Mouse (Mus musculus) liver, embryonic 13.5 days (tissue): Measurements from ENCODE around the gene Olfr1412. TPM values are rescaled to one million over a fixed set of nuclear protein-coding genes. Genes with fewer than 3 reads are reported as not detected.

ENCODE experiments used
- ATAC-seq: fragments of 200-750 bp; cut with Nextera tagmentation; 2 replicates; pipeline ENCODE4 v1.8.0; 2017; ENCODE audit warnings: low read depth, mild to moderate bottlenecking, moderate number of reproducible peaks, moderate library complexity
- DNase-seq: peaks from one replicate; pipeline ENCODE4 v3.0.0; 2022
- H3K27ac ChIP-seq: fragments of 300-500 bp; sonication (generic); 2 replicates; pipeline ENCODE4 v1.5.1; 2015; ENCODE audit warnings: moderate library complexity, mild to moderate bottlenecking, inconsistent platforms
- H3K27me3 ChIP-seq: fragments of 300-500 bp; sonication (generic); 2 replicates; pipeline ENCODE4 v1.6.1; 2015; ENCODE audit warnings: mild to moderate bottlenecking, inconsistent platforms
- H3K36me3 ChIP-seq: fragments of 300-500 bp; sonication (generic); 2 replicates; pipeline ENCODE4 v1.6.1; 2015; ENCODE audit warnings: mild to moderate bottlenecking, inconsistent platforms
- H3K4me1 ChIP-seq: fragments of 300-500 bp; sonication (generic); replicated peaks from 2 replicates; pipeline ENCODE4 v1.6.1; 2015; ENCODE audit warnings: inconsistent platforms
- H3K4me2 ChIP-seq: fragments of 300-500 bp; sonication (generic); 2 replicates; pipeline ENCODE4 v1.6.1; 2015; ENCODE audit warnings: inconsistent platforms, mild to moderate bottlenecking, moderate library complexity
- H3K4me3 ChIP-seq: fragments of 300-500 bp; sonication (generic); replicated peaks from 2 replicates; pipeline ENCODE4 v1.5.1; 2015; ENCODE audit warnings: mild to moderate bottlenecking, inconsistent platforms
- H3K9ac ChIP-seq: fragments of 300-500 bp; sonication (generic); 2 replicates; pipeline ENCODE4 v1.6.1; 2015; ENCODE audit warnings: mild to moderate bottlenecking, inconsistent platforms
- H3K9me3 ChIP-seq: fragments of 300-500 bp; sonication (generic); replicated peaks from 2 replicates; pipeline ENCODE4 v1.6.1; 2016; ENCODE audit warnings: inconsistent platforms
- WGBS: fragments of 180-500 bp; shearing (Covaris S2); methylation state at CpG from one replicate; pipeline ENCODE4 v1.1.7; 2015; ENCODE audit not compliant: insufficient replicate concordance; 5-methylcytosine and 5-hydroxymethylcytosine counted together
- polyA plus RNA-seq: library from polyadenylated mRNA; unstranded; fragments of >200 nt; fragmentation: Nextera tagmentation; extraction: Ambion mirVana; gene quantifications from 2 replicates; pipeline ENCODE4 v1.2.1, GENCODE M21; 2015

The Olfr1412 gene
- polyA plus RNA-seq: not detected in 2 replicates

- Histone ChIP-seq H3K4me1 (no peaks in the 10 kb centered on the region), H3K4me3 (no peak within 1 kb of the TSS), H3K27ac (no peak within 1 kb of the TSS), H3K4me2 (no peak within 1 kb of the TSS), H3K9me3 (no peaks in the 10 kb centered on the region), H3K9ac (no peak within 1 kb of the TSS), H3K27me3 (no peaks in the 10 kb centered on the region), H3K36me3 (no peaks in the 10 kb centered on the region)
- no peak for ATAC-seq
- 92% methylated on average over 2 of the region's 2 CpGs for WGBS
- no peak for DNase-seq
These were observed at the start of gene Olfr1412 for GRCm38 (mm10) chr1:92585479-92585878. TSS of gene Olfr1412 (plus strand) at chr1:92585779.

GRCm38 (mm10) chr1:92536972-92537371 lies 48.6 kb upstream of the Olfr1412 start:
- Histone ChIP-seq H3K9me3 (no peaks in the 10 kb centered on the region), H3K27me3 (no peaks in the 10 kb centered on the region), H3K4me1 (no peaks in the 10 kb centered on the region), H3K36me3 (no peaks in the 10 kb centered on the region), H3K4me3 (no peak overlapping the region), H3K4me2 (no peak overlapping the region), H3K9ac (no peak overlapping the region), H3K27ac (no peak overlapping the region)
- WGBS: 32% methylated on average over 5 of the region's 5 CpGs
- no peak for ATAC-seq
- DNase-seq: no peak

GRCm38 (mm10) chr1:92539071-92539470 lies 46.5 kb upstream of the Olfr1412 start:
- H3K9ac ChIP-seq: no peak overlapping the region
- no peaks in the 10 kb centered on the region for H3K36me3 ChIP-seq
- 33% methylated on average over 2 of the region's 2 CpGs for WGBS
- no peak overlapping the region for H3K27ac ChIP-seq
- ATAC-seq (no peak), DNase-seq (no peak)
- H3K9me3 ChIP-seq: no peaks in the 10 kb centered on the region
- no peak overlapping the region for H3K4me3 ChIP-seq
- no peaks in the 10 kb centered on the region for H3K4me1 ChIP-seq
- H3K27me3 ChIP-seq: no peaks in the 10 kb centered on the region
- no peak overlapping the region for H3K4me2 ChIP-seq

- no peaks in the 10 kb centered on the region for H3K36me3 ChIP-seq
- no peak overlapping the region for H3K9ac ChIP-seq
- H3K27me3 ChIP-seq: no peaks in the 10 kb centered on the region
- H3K9me3 ChIP-seq: no peaks in the 10 kb centered on the region
- 50% methylated on average over 2 of the region's 2 CpGs for WGBS
- no peak for ATAC-seq
- H3K4me3 ChIP-seq: no peak overlapping the region
- no peak overlapping the region for H3K27ac ChIP-seq
- H3K4me2 ChIP-seq: no peak overlapping the region
- no peaks in the 10 kb centered on the region for H3K4me1 ChIP-seq
- DNase-seq: no peak
These were observed 39.6 kb upstream of the Olfr1412 start for GRCm38 (mm10) chr1:92545929-92546328.

GRCm38 (mm10) chr1:92571022-92571421 lies 14.6 kb upstream of the Olfr1412 start, which contains the start of gene Olfr1413:
TSS of gene Olfr1413 (plus strand) at chr1:92571322.
- no peak within 1 kb of the TSS for H3K27ac ChIP-seq
- no peak within 1 kb of the TSS for H3K9ac ChIP-seq
- H3K4me2 ChIP-seq: no peak within 1 kb of the TSS
- no peaks in the 10 kb centered on the region for H3K4me1 ChIP-seq
- H3K4me3 ChIP-seq: no peak within 1 kb of the TSS
- 55% methylated on average over 3 of the region's 3 CpGs for whole genome bisulfite sequencing
- DNase-seq (no peak), ATAC-seq (no peak)
- no peaks in the 10 kb centered on the region for H3K36me3 ChIP-seq
- no peaks in the 10 kb centered on the region for H3K27me3 ChIP-seq
- H3K9me3 ChIP-seq: no peaks in the 10 kb centered on the region

- no peaks in the 10 kb centered on the region for H3K36me3 ChIP-seq
- no peak within 1 kb of the TSS for H3K4me3 ChIP-seq
- H3K27me3 ChIP-seq: no peaks in the 10 kb centered on the region
- DNase-seq: no peak
- no peak for ATAC-seq
- H3K27ac ChIP-seq: no peak within 1 kb of the TSS
- H3K4me1 ChIP-seq: no peaks in the 10 kb centered on the region
- H3K4me2 ChIP-seq: no peak within 1 kb of the TSS
- H3K9me3 ChIP-seq: no peaks in the 10 kb centered on the region
- H3K9ac ChIP-seq: no peak within 1 kb of the TSS
These were observed 8.5 kb downstream of the Olfr1412 start, which contains the start of gene Olfr1411 for GRCm38 (mm10) chr1:92594111-92594510. TSS of gene Olfr1411 (plus strand) at chr1:92594411.

- no peaks in the 10 kb centered on the region for H3K27me3 ChIP-seq
- H3K4me3 ChIP-seq: no peak overlapping the region
- no peak overlapping the region for H3K4me2 ChIP-seq
- no peaks in the 10 kb centered on the region for H3K4me1 ChIP-seq
- DNase-seq: no peak
- no peaks in the 10 kb centered on the region for H3K9me3 ChIP-seq
- no peak overlapping the region for H3K9ac ChIP-seq
- H3K36me3 ChIP-seq: no peaks in the 10 kb centered on the region
- WGBS: 58% methylated on average over 3 of the region's 3 CpGs
- no peak overlapping the region for H3K27ac ChIP-seq
- ATAC-seq: no peak
These were observed 10.4 kb downstream of the Olfr1412 start for GRCm38 (mm10) chr1:92596019-92596418.

GRCm38 (mm10) chr1:92605482-92605881 lies 19.9 kb downstream of the Olfr1412 start, which contains the start of gene Olfr1410:
TSS of gene Olfr1410 (plus strand) at chr1:92605782.
- H3K27ac ChIP-seq: no peak within 1 kb of the TSS
- no peak within 1 kb of the TSS for H3K9ac ChIP-seq
- no peaks in the 10 kb centered on the region for H3K4me1 ChIP-seq
- H3K4me2 ChIP-seq: no peak within 1 kb of the TSS
- DNase-seq: no peak
- no peaks in the 10 kb centered on the region for H3K9me3 ChIP-seq
- no peaks in the 10 kb centered on the region for H3K27me3 ChIP-seq
- no peaks in the 10 kb centered on the region for H3K36me3 ChIP-seq
- ATAC-seq: no peak
- WGBS: 72% methylated on average over 1 of the region's 1 CpGs
- H3K4me3 ChIP-seq: no peak within 1 kb of the TSS

GRCm38 (mm10) chr1:92607711-92608110 lies 22.1 kb downstream of the Olfr1412 start:
- H3K27ac ChIP-seq: no peak overlapping the region
- no peak overlapping the region for H3K9ac ChIP-seq
- no peak for ATAC-seq
- H3K27me3 ChIP-seq: no peaks in the 10 kb centered on the region
- H3K36me3 ChIP-seq: no peaks in the 10 kb centered on the region
- no peak overlapping the region for H3K4me2 ChIP-seq
- WGBS: 44% methylated on average over 4 of the region's 4 CpGs
- no peak overlapping the region for H3K4me3 ChIP-seq
- no peak for DNase-seq
- no peaks in the 10 kb centered on the region for H3K4me1 ChIP-seq
- no peaks in the 10 kb centered on the region for H3K9me3 ChIP-seq

- ATAC-seq (no peak), DNase-seq (peak; percentile 7)
- no peaks in the 10 kb centered on the region for H3K36me3 ChIP-seq
- H3K4me1 ChIP-seq: no peaks in the 10 kb centered on the region
- no peak overlapping the region for H3K27ac ChIP-seq
- no peak overlapping the region for H3K4me2 ChIP-seq
- H3K9me3 ChIP-seq: no peaks in the 10 kb centered on the region
- no peak overlapping the region for H3K4me3 ChIP-seq
- no peaks in the 10 kb centered on the region for H3K27me3 ChIP-seq
- WGBS: 4% methylated on average over 5 of the region's 5 CpGs
- no peak overlapping the region for H3K9ac ChIP-seq
These were observed 25.4 kb downstream of the Olfr1412 start for GRCm38 (mm10) chr1:92611008-92611407.

GRCm38 (mm10) chr1:92613175-92613574 lies 27.6 kb downstream of the Olfr1412 start:
- no peak overlapping the region for H3K4me3 ChIP-seq
- H3K4me2 ChIP-seq: no peak overlapping the region
- 43% methylated on average over 4 of the region's 4 CpGs for WGBS
- no peaks in the 10 kb centered on the region for H3K4me1 ChIP-seq
- 0 out of 2 replicates have a peak, but pooled peaks cover under 1% of the 10 kb centered on the region for H3K27me3 ChIP-seq
- ATAC-seq (no peak), DNase-seq (no peak)
- H3K27ac ChIP-seq: no peak overlapping the region
- H3K9me3 ChIP-seq: no peaks in the 10 kb centered on the region
- H3K9ac ChIP-seq: no peak overlapping the region
- no peaks in the 10 kb centered on the region for H3K36me3 ChIP-seq

GRCm38 (mm10) chr1:92614516-92614915 lies 28.9 kb downstream of the Olfr1412 start:
- H3K4me3 ChIP-seq: no peak overlapping the region
- no peaks in the 10 kb centered on the region for H3K9me3 ChIP-seq
- no peak overlapping the region for H3K27ac ChIP-seq
- H3K27me3 ChIP-seq: 0 out of 2 replicates have a peak, but pooled peaks cover 2% of the 10 kb centered on the region
- WGBS: 7% methylated on average over 1 of the region's 1 CpGs
- DNase-seq (no peak), ATAC-seq (no peak)
- no peak overlapping the region for H3K4me2 ChIP-seq
- no peaks in the 10 kb centered on the region for H3K4me1 ChIP-seq
- H3K9ac ChIP-seq: no peak overlapping the region
- H3K36me3 ChIP-seq: no peaks in the 10 kb centered on the region
